Mouse (Mus musculus): ENCODE measurements around the gene Nphp4.

Gene Nphp4

DNA sequence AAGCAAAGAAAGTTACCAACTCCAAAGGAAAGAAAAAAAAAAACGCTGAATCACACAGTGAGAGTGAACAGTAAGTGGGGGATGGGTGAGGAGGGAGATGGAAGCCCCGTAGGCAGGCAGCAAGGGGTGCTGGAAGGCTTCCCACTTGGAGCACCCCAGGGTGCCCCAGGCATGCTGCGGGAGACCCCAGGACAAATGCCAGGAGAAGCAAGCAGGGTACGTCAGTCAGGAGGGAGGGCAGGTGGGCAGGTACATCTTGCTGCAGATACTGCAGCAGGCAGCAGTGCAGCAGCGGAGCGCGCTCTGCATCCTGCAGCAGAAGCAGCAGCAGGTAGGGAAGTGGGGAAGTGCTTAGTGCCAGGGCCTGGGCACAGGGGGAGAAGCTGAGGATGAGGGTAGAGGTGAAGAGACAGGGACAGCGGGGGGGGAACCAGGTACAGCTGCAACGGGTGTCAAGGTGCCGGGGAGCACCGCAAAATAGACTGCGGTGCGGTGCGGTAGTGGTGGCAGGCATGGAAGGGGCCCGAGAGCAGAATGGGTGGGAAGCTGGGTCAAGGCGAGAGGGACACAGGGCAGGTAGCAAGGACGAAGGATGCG, at the start of gene Nphp4:
TSS of gene Nphp4 (plus strand) at position 280 of the 597 bp plus-strand sequence.
- no peak for DNase-seq (ENCODE audit: low spot score)

DNA sequence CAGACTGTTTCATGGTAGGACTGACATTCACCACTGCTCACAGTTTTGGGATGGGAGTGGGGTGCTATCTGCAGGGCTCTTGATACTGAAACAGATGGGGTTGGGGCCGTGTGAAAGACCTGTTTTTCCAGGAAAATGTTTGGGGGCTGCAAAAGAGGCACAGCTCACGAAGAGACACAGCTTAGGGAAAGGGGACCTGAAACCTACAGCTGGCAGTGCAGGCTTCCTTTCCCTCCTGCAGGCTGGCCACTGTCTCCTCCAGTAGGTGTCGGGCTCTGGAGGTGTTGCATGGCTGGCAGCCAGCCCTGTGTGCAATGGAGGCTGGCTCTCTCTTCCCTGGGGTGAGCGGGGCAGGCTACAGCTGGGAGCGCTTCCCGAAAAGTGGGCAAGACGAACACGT, 48.2 kb upstream of the Nphp4 start:
- DNase-seq (ENCODE audit: low spot score) = no peak

DNA sequence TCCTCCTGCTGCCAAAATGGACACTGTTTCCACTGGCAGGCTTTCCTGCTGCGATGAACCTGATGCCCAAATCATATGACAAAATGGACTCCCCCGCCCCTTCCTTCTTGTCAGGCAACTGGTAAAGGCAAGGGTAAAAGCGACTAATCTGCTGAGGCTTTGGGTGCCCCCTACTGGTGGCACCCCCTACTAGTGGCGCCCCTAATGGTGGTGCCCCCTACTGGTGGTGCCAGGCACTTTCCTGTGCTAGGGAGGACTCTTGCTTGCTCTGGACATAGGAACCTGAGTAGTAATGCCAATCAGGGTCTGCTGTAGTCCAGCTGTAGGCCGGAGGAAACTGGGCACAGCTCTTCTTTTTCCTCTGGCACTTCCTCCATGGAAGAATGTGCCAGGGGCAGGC, 44.2 kb upstream of the Nphp4 start:
- DNase-seq (ENCODE audit: low spot score) = no peak

DNA sequence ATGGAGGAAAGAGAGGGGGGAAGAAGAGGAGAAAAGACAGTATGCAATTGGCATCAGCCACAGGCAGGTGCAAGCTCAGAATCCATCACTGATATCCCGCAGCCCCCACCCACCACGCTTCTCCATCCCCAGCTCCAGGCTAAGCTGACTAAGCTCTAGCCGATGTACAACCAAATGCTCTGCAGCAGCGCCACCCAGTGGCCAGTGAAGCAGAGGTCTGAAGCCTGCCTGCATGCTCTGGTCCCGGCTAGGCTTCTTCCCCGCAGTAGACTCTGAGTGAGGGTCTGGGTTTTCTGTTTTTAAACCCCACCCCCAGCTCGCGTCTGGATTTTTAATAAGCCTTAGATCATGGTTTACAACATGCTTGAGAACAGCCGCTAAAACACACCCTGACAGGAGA, 41.7 kb upstream of the Nphp4 start:
- DNase-seq (ENCODE audit: low spot score) = peak; percentile 79

DNA sequence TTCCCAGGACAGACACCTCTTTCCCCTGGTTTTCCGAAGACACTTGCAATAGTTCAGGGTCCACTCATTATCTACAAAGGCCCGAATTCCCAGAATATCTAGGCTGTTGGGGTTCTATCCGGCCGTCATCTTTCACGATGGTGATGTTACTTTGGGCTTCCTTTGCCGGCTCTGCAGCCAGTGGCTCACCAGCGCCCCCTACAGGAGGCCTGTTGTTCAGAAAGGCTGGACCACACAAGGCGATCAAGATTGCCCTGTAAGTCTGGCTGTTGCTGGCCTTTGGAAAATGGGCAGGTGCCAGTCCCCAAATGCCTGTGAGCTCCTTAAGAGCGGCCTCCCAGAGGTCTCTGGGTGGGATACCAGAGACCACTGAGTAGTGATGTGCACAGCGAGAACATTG, 41.3 kb upstream of the Nphp4 start:
- DNase-seq (ENCODE audit: low spot score) = no peak

DNA sequence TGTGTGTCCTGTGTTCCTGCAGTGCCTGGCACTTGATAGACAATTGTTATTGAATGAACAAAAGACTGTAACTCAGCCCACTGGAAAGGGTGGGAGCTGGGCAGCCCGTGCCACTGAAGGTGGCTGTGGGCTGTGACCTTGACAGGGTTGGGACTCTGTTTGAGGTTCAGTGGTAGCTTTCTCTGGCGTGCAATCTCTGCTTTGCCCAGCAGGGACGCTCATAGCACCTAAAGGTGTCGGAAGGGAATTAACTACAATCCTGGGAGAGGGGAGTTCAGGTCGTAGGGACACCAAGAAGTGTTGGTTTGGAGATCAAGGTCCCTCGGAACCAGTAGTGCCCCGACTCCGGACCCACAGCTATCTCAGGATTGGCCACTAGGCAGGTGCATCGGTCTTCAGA, 35.6 kb upstream of the Nphp4 start:
- DNase-seq (ENCODE audit: low spot score) = no peak

DNA sequence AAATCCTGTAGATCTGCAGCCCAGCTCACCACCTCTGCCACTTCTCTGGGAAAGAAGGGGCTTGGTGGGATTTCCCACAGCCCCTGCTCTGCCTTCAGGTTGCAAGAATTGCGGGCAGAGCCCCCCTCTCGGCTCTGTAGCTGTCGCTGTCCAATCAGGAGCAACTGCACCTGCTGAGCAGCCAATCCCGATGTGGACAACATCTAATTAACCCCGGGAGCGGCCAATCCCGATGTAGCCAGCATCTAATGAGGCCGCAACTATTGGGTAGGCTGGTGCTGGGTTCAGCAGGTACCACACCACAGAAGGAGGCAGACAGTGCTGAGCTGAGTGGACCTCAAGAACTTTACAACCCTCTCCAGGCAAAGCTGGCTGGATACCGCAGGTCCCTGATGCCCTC, 35.0 kb upstream of the Nphp4 start:
- no peak for DNase-seq (ENCODE audit: low spot score)

DNA sequence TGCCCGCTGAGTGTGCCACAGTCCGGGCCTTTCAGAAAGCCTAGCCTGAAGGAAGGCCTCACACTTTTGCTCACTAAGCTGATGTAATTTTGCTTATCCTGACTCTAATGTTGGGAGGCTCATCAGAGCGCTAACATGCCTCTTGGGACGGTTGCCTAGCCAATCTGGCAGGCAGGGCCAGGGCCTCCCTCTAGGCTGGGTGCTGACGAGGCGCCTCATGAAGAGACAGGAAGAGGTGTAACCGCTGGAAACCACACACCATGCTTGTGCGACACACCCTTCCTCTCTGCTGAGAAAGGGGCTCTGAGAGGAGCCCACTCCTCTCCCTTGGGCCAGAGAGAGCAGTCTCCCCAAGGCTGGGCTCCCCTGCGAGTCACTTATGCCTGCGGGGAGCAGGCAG, 30.3 kb upstream of the Nphp4 start:
- DNase-seq (ENCODE audit: low spot score) = no peak

DNA sequence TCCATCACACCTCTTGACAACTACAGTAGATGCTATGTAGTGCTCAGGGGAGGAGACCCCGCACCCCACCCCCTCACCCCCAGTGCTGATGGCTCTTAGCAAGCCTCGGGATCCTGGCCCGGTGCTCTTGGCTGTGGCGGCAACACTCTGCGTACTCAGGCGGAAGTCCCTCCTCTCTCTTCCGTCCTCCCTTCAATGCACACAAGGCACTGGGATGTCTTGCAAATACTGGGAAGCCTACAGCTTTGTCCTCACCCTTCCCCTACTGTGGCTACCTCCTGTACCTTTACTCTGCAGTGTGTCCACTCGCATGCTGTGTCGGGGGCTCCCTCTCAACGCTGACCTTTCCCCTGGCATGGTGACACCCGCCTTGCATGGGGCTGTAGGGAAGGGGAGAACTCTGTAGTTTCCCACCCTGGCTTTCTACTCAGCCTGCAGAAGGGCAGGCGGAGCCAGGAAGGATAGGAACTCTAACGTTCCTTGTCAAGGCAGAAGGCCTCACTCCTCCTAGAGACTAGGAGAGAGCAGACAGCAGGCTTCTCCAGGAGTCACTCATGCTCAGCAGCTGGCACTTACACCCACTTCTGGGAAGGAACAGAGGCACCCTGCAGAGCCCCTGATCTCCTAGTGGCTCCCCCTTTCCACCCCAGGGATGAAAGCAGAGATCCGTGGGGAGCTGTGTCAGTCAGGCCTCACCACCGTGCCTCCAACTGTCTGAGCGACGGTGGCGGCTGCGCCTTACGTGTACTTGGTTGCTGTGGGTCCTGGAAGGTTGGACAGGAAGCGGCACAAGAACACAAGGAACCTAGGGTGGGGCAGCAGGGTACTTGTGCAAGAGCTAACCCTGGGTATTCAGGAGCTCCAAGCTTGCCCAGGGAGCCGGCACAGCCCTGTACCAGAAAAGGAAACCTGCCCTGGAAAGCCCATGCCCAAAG, 28.5 kb upstream of the Nphp4 start:
- no peak for DNase-seq (ENCODE audit: low spot score)

DNA sequence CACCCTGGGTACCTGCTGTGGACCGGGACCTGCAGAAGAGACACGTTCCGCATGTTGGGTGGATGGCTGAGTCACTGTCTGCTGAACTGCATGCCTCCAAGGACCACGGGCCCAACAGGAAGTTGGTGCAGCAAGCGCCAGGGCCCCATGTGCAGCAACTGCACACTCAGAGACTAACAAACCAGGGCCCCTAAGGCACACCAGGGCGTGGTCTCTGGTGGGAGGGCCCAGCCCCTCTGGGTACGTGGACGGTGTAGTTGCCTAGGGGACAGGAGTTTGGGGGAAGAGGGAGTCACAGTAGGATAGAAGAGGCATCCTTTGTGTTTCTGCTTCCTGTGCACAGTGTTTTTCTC, 27.9 kb upstream of the Nphp4 start:
- DNase-seq (ENCODE audit: low spot score) = no peak

DNA sequence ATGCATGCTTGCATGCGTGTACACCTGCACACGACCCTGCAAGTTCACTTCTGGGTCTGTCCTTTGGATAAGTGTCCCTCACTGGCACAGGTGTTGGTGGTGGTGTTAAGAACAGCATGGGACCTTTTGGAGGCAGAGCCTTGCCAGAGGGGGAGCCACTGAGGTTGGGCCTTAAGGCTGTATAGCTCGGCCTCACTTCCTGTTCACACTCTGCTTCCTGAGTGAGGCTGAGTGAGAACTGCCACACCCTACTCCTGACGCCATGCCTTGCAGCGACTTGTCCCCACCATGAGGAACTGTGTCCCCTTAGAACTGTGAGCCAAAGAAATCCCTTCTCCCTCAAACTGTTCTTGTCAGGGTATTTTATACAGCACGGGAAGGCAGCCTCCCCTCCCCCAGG, 25.1 kb upstream of the Nphp4 start:
- no peak for DNase-seq (ENCODE audit: low spot score)

DNA sequence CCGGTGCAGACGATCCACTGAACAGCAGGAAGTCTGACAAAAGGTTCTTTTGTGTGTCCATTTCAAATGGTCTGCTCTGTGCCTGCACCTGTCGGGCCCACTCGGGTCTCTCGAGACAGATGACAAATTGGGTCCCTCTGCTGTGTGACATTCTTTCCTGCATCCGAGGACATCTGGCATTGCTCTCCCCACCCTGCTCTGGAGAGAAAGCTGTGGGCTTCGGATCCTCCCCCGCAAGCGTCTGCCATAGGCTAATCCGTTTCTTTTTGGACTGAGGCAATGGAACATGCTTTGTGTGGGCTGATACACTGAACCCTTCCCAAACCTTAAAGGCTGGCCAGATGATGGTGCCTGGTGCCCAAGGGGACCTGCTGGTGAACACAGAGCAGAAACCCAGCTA, 23.4 kb upstream of the Nphp4 start:
- peak; percentile 73 for DNase-seq (ENCODE audit: low spot score)

DNA sequence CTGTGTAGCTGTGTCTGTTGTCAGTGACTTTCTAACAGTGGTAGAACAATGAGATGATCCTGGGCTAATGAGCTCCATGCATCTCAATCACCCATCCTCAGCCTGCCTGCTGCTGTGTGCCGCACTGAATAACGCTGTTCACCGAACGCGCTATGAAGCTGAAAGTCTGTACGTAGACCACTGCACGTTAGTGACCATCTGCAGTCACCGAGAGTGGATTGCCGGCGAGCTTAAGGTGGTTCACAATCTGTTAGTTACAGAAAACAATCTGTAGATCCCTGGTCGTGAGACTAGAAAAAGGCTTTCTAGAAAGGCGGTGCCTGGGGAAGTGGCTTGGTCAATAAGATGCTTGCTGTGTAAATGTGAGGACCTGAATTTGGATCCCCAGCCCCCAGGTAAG, 22.4 kb upstream of the Nphp4 start:
- DNase-seq (ENCODE audit: low spot score) = no peak

DNA sequence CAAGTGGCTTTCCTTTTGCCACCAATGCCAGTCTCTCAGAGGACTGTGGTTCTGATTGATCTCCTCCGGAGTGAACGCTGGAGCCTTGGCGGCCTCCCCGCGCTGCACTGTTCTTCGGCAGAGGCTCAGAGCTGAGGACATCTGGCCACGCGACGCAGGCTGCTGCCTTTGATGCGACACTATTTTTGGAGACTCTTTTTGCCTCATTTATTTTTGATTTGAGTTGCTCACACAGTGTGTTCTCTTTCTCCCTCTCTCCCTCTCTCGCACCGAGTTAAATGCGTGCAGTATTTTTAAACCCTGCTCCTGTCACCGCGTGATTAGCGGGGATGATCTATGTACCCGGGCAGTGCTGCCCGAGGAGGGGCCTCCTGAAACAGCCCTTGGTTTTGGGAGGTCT, 19.9 kb upstream of the Nphp4 start:
- peak; percentile 76 for DNase-seq (ENCODE audit: low spot score)

DNA sequence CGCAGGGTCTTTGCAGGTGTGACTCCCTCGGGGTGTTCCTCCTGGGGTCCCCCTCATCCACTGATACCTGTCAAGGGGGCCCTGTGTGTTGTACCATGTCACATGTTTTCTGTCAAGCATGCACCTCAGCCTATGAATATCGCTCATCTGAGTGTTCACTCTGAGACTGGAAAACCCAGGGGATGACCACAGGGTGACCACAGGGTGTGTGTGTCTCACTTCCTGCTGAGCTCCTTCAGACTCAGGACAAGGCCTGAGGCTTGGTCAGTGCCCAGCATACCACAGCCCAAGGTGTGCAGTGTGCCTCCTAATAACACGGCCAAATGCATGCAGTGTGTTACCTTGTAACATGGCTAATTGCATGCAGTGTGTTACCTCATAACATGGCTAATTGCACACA, 18.8 kb upstream of the Nphp4 start:
- no peak for DNase-seq (ENCODE audit: low spot score)

DNA sequence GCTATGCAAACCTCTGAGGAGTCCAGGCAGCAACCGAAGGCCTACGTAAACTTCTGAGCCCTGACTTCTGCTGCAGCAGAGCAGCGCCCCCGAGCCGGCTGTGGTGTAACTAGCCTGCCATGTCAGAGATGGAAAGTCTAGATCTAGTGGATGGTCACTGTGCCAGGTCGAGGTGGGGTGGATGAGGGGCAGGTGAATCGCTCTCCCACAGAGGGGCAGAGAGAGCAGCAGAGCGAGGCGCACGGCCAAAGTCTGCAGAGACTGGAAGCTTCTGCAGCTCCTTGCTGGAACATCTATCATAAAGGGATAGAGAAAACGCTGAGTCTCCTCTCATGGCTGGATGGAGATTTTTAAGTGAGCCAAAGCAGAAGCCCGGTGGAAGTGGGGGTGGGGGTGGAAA, 14.0 kb upstream of the Nphp4 start:
- DNase-seq (ENCODE audit: low spot score) = no peak

DNA sequence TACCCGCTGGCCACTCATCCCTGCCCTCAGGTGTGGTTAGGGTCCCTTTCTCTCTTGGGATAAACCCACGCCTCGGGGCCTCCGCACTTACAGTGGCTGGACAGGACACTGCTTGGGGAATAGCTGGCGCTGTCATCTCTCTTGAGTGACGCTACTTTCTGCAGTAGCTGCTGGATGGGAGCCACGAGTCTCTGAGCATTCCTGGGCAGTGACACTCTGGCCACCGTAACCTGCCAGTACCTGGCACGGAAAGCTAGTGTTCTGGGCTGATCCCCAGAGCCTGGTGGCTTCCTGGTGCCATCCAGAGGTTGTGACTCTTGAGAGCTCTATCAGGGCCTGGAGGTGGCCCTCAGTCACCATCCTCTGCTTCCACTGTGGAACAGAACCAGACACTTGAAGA, 13.4 kb upstream of the Nphp4 start:
- no peak for DNase-seq (ENCODE audit: low spot score)

DNA sequence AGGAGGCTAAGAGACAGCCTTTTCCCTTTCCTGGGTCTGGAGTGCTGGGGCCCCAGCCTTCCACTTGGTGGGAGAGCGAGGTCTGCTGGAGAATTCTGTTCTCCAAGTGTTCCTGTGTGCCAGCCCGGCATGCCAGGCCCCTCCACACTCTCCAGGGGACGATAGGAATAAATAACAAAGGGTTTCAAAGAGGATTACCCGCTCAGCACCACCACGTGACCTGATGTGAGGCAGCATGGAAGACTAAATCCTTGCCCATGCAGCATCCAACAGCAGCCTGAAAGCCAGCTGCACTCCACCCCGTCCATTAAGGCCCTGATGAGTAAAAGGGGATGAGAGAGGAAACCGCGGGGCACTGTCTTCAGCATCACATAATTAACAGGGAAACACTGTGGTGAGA, 11.4 kb upstream of the Nphp4 start:
- no peak for DNase-seq (ENCODE audit: low spot score)

DNA sequence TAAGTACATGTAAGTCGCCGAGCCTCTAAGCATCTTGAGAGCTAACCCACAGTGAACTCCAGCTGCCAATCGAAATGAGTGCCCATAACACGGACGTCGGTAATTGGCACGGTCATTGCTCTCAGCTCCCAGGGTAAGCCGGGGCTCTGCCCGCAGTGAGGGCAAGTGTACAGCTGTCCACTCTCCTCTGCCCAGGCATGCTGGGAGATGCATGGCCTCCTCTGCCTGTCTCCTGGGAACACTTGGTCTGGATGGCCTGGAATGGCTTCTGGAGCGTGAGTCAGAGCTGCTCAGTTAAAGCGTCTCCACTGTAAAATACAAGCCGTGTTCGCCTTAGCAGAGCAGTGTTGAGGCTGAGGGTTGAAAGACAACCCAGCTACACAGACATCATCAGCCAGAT, 9.9 kb upstream of the Nphp4 start:
- DNase-seq (ENCODE audit: low spot score) = no peak

DNA sequence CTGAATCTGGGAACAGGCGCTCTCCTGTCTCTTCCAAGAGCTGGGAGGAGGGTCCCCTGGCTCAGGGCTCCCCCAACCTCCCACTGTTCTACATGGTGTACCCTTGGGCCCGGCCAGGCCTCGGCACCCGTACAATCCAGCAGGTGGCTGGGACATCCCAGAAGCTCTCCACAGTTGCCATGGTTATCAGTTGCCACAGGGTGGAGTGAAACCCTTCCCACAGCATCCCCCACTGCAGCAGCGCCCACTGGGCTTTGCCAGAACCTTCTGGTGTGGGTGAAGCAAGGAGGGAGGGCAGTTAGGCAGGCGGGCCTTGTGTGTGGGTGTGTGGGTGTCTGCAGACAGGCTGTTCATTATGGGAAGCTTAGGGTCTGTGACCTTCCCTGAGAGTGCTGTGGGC, 8.6 kb upstream of the Nphp4 start:
- DNase-seq (ENCODE audit: low spot score) = no peak

DNA sequence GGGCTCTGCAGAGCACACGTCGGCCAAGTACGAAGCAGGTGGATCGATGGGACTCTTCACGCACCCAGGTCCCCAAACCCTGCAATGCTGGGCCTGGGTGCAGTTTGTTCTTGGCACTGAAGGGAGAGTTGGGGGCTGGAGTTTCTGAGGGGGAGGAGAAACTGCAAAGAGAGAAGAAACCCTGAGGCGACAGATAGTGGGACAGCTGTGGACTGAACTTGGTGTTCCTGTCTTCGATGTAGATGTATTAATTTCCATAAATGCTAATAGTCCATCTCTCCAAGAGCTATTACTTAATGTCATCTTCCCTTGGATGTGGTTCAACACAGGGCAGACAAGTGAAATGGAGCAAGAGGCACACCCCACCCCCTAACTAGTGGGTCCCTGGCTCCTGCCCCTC, 565 bp upstream of the Nphp4 start:
- no peak for DNase-seq (ENCODE audit: low spot score)

DNA sequence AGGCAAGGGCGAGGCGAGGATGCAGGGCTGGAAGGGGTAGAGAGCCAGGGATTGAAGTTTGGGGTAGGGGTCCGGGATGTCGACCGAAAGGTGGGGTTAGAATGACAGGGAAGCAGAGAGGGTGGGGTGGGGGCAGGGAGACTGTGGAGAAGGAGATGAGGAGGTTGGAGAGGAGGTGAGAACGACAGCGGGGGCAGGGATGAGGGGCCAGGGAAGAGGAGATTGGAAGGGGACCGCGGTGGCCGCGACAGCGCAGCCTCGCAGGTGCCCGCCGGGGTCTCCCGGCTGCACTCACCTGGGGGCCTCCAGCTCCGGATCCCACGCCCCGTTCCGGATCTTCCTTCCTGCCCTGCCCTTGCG, 580 bp downstream of the Nphp4 start:
- no peak for DNase-seq (ENCODE audit: low spot score)

DNA sequence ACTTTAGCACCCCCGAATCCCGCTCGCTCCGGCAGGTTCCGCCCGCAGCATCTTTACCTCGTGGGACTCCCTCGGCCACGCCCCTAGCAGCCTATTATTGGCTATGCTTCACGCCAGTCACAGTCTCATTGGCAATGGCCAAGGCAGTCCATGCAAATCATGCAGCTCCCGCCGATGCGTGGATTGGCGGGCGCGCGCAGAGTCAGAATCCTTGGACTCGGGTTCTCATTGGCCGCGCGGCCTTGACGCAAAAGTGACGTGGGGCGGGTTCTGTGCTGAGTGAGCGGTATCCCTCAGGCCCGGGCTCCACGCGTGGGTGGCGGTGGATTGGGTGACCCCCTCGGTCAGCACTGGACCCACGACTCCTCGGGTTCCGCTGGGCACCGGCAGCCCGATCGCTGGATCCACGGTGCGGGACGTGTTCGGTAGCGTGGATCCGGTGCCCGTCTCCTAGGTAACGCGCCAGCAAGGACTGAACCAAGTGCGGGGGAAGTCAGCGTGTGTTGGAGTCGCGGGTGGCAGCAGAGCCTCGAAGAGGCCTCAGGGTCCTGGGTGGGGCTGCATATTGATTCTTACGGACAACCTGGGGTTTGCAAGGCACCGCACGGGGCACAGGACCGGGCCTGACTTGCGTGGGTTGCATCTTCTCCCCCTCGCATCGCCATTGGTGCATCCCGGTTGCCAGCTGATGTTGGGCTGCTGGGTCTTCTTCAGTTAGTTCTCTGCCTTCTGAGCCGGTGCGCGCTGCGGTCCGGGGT, 1.1 kb downstream of the Nphp4 start, which contains the start of gene Kcnab2:
TSS of gene Kcnab2 (minus strand) at position 406 of the 758 bp plus-strand sequence.
- peak; percentile 100 for DNase-seq (ENCODE audit: low spot score)

Data from left cerebral cortex, adult 11 months (tissue).